Mouse (Mus musculus) bone marrow macrophage, adult 2 months (primary cell): ENCODE results near the gene Sec24b. TPM values are rescaled to one million over a fixed set of nuclear protein-coding genes. Genes with fewer than 3 reads are reported as not detected.

ENCODE experiments used
- H3K27ac ChIP-seq: 2 replicates; pipeline ENCODE4 v1.5.1; 2012; ENCODE audit warnings: low read depth, low read length; ENCODE audit not compliant: insufficient read depth
- H3K4me1 ChIP-seq: 2 replicates; pipeline ENCODE4 v1.6.1; 2012; ENCODE audit warnings: low read length; ENCODE audit not compliant: control insufficient read depth, insufficient read depth
- H3K4me3 ChIP-seq: 2 replicates; pipeline ENCODE4 v1.5.1; 2012; ENCODE audit warnings: mild to moderate bottlenecking, low read length, moderate library complexity; ENCODE audit not compliant: insufficient read depth
- CTCF ChIP-seq: IDR thresholded peaks from 2 replicates; pipeline ENCODE4 v1.5.1; 2012; ENCODE audit warnings: low read depth, mild to moderate bottlenecking, low read length, moderate library complexity
- POLR2A ChIP-seq: IDR thresholded peaks from 2 replicates; pipeline ENCODE4 v1.6.1; 2012; ENCODE audit warnings: mild to moderate bottlenecking, low read depth, low read length, borderline replicate concordance
- polyA plus RNA-seq: library from polyadenylated mRNA; stranded (reverse); fragments of >200 nt; gene quantifications from 2 replicates; pipeline ENCODE4 v1.2.4, GENCODE M21; 2012; ENCODE audit not compliant: missing spikeins, insufficient read depth, insufficient read length

Gene Sec24b
- polyA plus RNA-seq, 1 experiment, result 68.3 TPM

- Histone ChIP-seq H3K27ac (no peak overlapping the region), H3K4me1 (peaks cover 14% of the 10 kb centered on the region), H3K4me3 (no peak overlapping the region)
- no peak for TF ChIP-seq POLR2A
- no peak for TF ChIP-seq CTCF
Measured at GRCm38 (mm10) chr3:129964681-129965080, 96.7 kb downstream of the Sec24b start.

- peaks cover 9% of the 10 kb centered on the region for H3K4me1 ChIP-seq
- no peak overlapping the region for H3K4me3 ChIP-seq
- TF ChIP-seq CTCF (no peak), POLR2A (no peak)
- H3K27ac ChIP-seq, result no peak overlapping the region
Measured at GRCm38 (mm10) chr3:129962533-129962932, 98.8 kb downstream of the Sec24b start.

GRCm38 (mm10) chr3:129953296-129953695, 108.1 kb downstream of the Sec24b start:
- H3K27ac ChIP-seq, result peak overlapping the region; percentile 45; the same call in 1 of the 2 replicates
- H3K4me1 ChIP-seq, result peaks cover 10% of the 10 kb centered on the region
- TF ChIP-seq CTCF, result no peak
- no peak for TF ChIP-seq POLR2A
- no peak overlapping the region for H3K4me3 ChIP-seq

GRCm38 (mm10) chr3:129949158-129949773, 112.1 kb downstream of the Sec24b start:
- TF ChIP-seq POLR2A, result no peak
- TF ChIP-seq CTCF, result no peak
- Histone ChIP-seq H3K4me3 (no peak overlapping the region), H3K4me1 (peaks cover 41% of the 10 kb centered on the region), H3K27ac (peak overlapping the region; percentile 72)

- TF ChIP-seq CTCF (no peak), POLR2A (no peak)
- Histone ChIP-seq H3K4me3 (peak overlapping the region; percentile 35), H3K4me1 (peaks cover 46% of the 10 kb centered on the region), H3K27ac (peak overlapping the region; percentile 90)
Measured at GRCm38 (mm10) chr3:129948359-129948758, 113.0 kb downstream of the Sec24b start.

GRCm38 (mm10) chr3:129946217-129946914, 115.0 kb downstream of the Sec24b start:
- Histone ChIP-seq H3K27ac (peak overlapping the region; percentile 12; the same call in 1 of the 2 replicates), H3K4me3 (no peak overlapping the region), H3K4me1 (peaks cover 45% of the 10 kb centered on the region)
- no peak for TF ChIP-seq CTCF
- TF ChIP-seq POLR2A, result no peak

- TF ChIP-seq CTCF (no peak), POLR2A (no peak)
- Histone ChIP-seq H3K4me3 (no peak overlapping the region), H3K27ac (peak overlapping the region; percentile 40), H3K4me1 (peaks cover 44% of the 10 kb centered on the region)
Measured at GRCm38 (mm10) chr3:129943813-129944212, 117.5 kb downstream of the Sec24b start.

GRCm38 (mm10) chr3:129941291-129941690, 120.1 kb downstream of the Sec24b start:
- TF ChIP-seq CTCF (no peak), POLR2A (no peak)
- no peak overlapping the region for H3K4me3 ChIP-seq
- H3K27ac ChIP-seq, result no peak overlapping the region
- H3K4me1 ChIP-seq, result peaks cover 38% of the 10 kb centered on the region

- H3K27ac ChIP-seq, result no peak overlapping the region
- TF ChIP-seq CTCF (no peak), POLR2A (no peak)
Measured at GRCm38 (mm10) chr3:129940780-129941179, 120.6 kb downstream of the Sec24b start.

GRCm38 (mm10) chr3:129939058-129939457, 122.3 kb downstream of the Sec24b start:
- H3K27ac ChIP-seq, result no peak overlapping the region
- peaks cover 27% of the 10 kb centered on the region for H3K4me1 ChIP-seq
- TF ChIP-seq POLR2A, result no peak
- TF ChIP-seq CTCF, result no peak
- H3K4me3 ChIP-seq, result no peak overlapping the region

More at GRCm38 (mm10) chr3:129940780-129941179, 120.6 kb downstream of the Sec24b start:
- peaks cover 36% of the 10 kb centered on the region for H3K4me1 ChIP-seq
- no peak overlapping the region for H3K4me3 ChIP-seq

- Histone ChIP-seq H3K27ac (no peak overlapping the region), H3K4me3 (no peak overlapping the region), H3K4me1 (peaks cover 23% of the 10 kb centered on the region)
- TF ChIP-seq POLR2A, result no peak
- TF ChIP-seq CTCF, result no peak
Measured at GRCm38 (mm10) chr3:129937848-129938247, 123.5 kb downstream of the Sec24b start.
